Mouse (Mus musculus) hindbrain, embryonic 16.5 days (tissue): ENCODE data around the gene Zmynd19. TPM values are rescaled to one million over a fixed set of nuclear protein-coding genes. Genes with fewer than 3 reads are reported as not detected.
"Not testable (repeated sequence)": the region's sequence is repeated elsewhere in the genome, so short reads cannot be mapped to it uniquely, and the experiment has no call there.

Experiments used
- ATAC-seq: fragments of 200-750 bp; cut with Nextera tagmentation; 2 replicates; pipeline ENCODE4 v1.8.0; 2017; ENCODE audit warnings: moderate TSS enrichment, moderate library complexity
- H3K27ac ChIP-seq: fragments of 300-500 bp; sonication (generic); 2 replicates; pipeline ENCODE4 v1.5.1; 2014; ENCODE audit warnings: low read depth, mild to moderate bottlenecking, control low read depth, low read length, moderate library complexity
- H3K27me3 ChIP-seq: fragments of 300-500 bp; sonication (generic); replicated peaks from 2 replicates; pipeline ENCODE4 v1.6.1; 2014; ENCODE audit warnings: low read length; ENCODE audit not compliant: control insufficient read depth, insufficient read depth
- H3K36me3 ChIP-seq: fragments of 300-500 bp; sonication (generic); 2 replicates; pipeline ENCODE4 v1.6.1; 2014; ENCODE audit warnings: mild to moderate bottlenecking, low read length, moderate library complexity, mixed read lengths; ENCODE audit not compliant: control insufficient read depth, insufficient read depth
- H3K4me1 ChIP-seq: fragments of 300-500 bp; sonication (generic); 2 replicates; pipeline ENCODE4 v1.6.1; 2014; ENCODE audit warnings: low read depth, low read length; ENCODE audit not compliant: control insufficient read depth, insufficient read depth
- H3K4me2 ChIP-seq: fragments of 300-500 bp; sonication (generic); 2 replicates; pipeline ENCODE4 v1.6.1; 2014; ENCODE audit warnings: mild to moderate bottlenecking, low read length, control low read depth, moderate library complexity
- H3K4me3 ChIP-seq: fragments of 300-500 bp; sonication (generic); 2 replicates; pipeline ENCODE4 v1.5.1; 2014; ENCODE audit warnings: mild to moderate bottlenecking, low read length, control low read depth, moderate library complexity
- H3K9ac ChIP-seq: fragments of 300-500 bp; sonication (generic); 2 replicates; pipeline ENCODE4 v1.6.1; 2014; ENCODE audit warnings: low read depth, mild to moderate bottlenecking, control low read depth, low read length, moderate library complexity
- H3K9me3 ChIP-seq: fragments of 300-500 bp; sonication (generic); 2 replicates; pipeline ENCODE4 v1.6.1; 2014; ENCODE audit warnings: mild to moderate bottlenecking, low read length, moderate library complexity; ENCODE audit not compliant: control insufficient read depth
- WGBS: fragments of 180-500 bp; shearing (Covaris S2); extraction: QIAGEN DNeasy Blood & Tissue Kit; methylation state at CpG from one replicate; pipeline ENCODE4 v1.1.7; 2014; 5-methylcytosine and 5-hydroxymethylcytosine counted together
- polyA plus RNA-seq: library from polyadenylated mRNA; unstranded; fragments of >200 nt; fragmentation: Nextera tagmentation; extraction: Ambion mirVana; gene quantifications from 2 replicates; pipeline ENCODE4 v1.2.1, GENCODE M21; 2015

The Zmynd19 gene
- polyA plus RNA-seq, 1 experiment from 2014 or later = 5.4 TPM

DNA sequence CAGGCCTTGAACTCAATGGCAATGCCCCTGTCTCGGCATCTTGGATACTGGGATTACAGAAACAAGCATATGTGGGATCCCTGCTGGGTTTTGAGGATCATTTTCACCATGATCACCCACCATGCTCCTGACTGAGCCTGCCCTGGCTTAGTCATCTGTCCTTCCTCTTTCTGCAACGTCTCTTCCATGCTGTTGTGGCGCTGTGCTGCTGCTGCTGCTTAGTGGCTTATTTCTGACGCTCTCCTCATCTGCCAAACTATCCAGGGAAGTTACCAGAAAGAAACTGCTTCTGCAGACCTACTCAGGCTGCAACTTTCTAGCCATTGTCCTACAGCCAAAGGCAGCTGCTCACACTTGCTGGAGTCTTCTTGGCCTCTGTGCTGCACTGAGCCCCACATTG, 20.8 kb downstream of the Zmynd19 start:
- Histone ChIP-seq H3K4me3 (no peak overlapping the region), H3K4me2 (no peak overlapping the region), H3K9me3 (no peaks in the 10 kb centered on the region), H3K36me3 (peaks cover 51% of the 10 kb centered on the region), H3K9ac (no peak overlapping the region), H3K4me1 (peaks cover 12% of the 10 kb centered on the region), H3K27ac (no peak overlapping the region), H3K27me3 (no peaks in the 10 kb centered on the region)
- no peak for ATAC-seq
- 81% methylated on average over 4 of the region's 4 CpGs for WGBS

- peaks cover 20% of the 10 kb centered on the region for H3K4me1 ChIP-seq
- not testable (repeated sequence) for ATAC-seq, H3K9me3 ChIP-seq, H3K27me3 ChIP-seq
- H3K9ac ChIP-seq = peak overlapping the region; percentile 85
- H3K4me2 ChIP-seq = peak overlapping the region; percentile 70
- peak overlapping the region; percentile 79 for H3K4me3 ChIP-seq
- peaks cover 25% of the 10 kb centered on the region for H3K36me3 ChIP-seq
- 1% methylated on average over 17 of the region's 17 CpGs for WGBS
- peak overlapping the region; percentile 83 for H3K27ac ChIP-seq
Measured at GRCm38 (mm10) chr2:24974452-24974851, 24.9 kb downstream of the Zmynd19 start.

GRCm38 (mm10) chr2:24974906-24975703, 25.5 kb downstream of the Zmynd19 start, which contains the start of gene Mrpl41:
Gene Mrpl41, minus strand, starts transcription at chr2:24975098.
- Histone ChIP-seq H3K36me3 (peaks cover 20% of the 10 kb centered on the region), H3K4me3 (peak within 1 kb of the TSS; percentile 79)
- ATAC-seq = peak; percentile 100

GRCm38 (mm10) chr2:24975704-24976297, 26.2 kb downstream of the Zmynd19 start, which contains the start of gene Pnpla7:
Gene Pnpla7, plus strand, starts transcription at chr2:24976033.
- H3K27me3 ChIP-seq = no peaks in the 10 kb centered on the region

More at GRCm38 (mm10) chr2:24974906-24975703, 25.5 kb downstream of the Zmynd19 start, which contains the start of gene Mrpl41:
- Histone ChIP-seq H3K9ac (peak within 1 kb of the TSS; percentile 85), H3K27ac (peak within 1 kb of the TSS; percentile 89), H3K4me2 (peak within 1 kb of the TSS; percentile 70), H3K27me3 (no peaks in the 10 kb centered on the region), H3K9me3 (no peaks in the 10 kb centered on the region), H3K4me1 (peaks cover 20% of the 10 kb centered on the region)
- under 1% methylated on average over 56 of the region's 64 CpGs for WGBS

GRCm38 (mm10) chr2:24976960-24977359, 27.4 kb downstream of the Zmynd19 start:
- no peak overlapping the region for H3K4me3 ChIP-seq
- WGBS = 96% methylated on average over 5 of the region's 5 CpGs
- H3K27me3 ChIP-seq = no peaks in the 10 kb centered on the region
- H3K36me3 ChIP-seq = peaks cover 7% of the 10 kb centered on the region; the same call in 1 of the 2 replicates
- no peaks in the 10 kb centered on the region for H3K9me3 ChIP-seq
- H3K9ac ChIP-seq = no peak overlapping the region
- H3K4me1 ChIP-seq = peaks cover 20% of the 10 kb centered on the region
- no peak for ATAC-seq
- no peak overlapping the region for H3K4me2 ChIP-seq
- no peak overlapping the region for H3K27ac ChIP-seq

More at GRCm38 (mm10) chr2:24975704-24976297, 26.2 kb downstream of the Zmynd19 start, which contains the start of gene Pnpla7:
- H3K9me3 ChIP-seq = no peaks in the 10 kb centered on the region
- H3K4me3 ChIP-seq = peak within 1 kb of the TSS; percentile 79
- H3K4me1 ChIP-seq = peaks cover 20% of the 10 kb centered on the region
- H3K4me2 ChIP-seq = peak within 1 kb of the TSS; percentile 70
- 1% methylated on average over 16 of the region's 16 CpGs for WGBS
- H3K27ac ChIP-seq = peak within 1 kb of the TSS; percentile 89
- H3K9ac ChIP-seq = peak within 1 kb of the TSS; percentile 85
- peaks cover 13% of the 10 kb centered on the region for H3K36me3 ChIP-seq
- peak; percentile 13 for ATAC-seq

DNA sequence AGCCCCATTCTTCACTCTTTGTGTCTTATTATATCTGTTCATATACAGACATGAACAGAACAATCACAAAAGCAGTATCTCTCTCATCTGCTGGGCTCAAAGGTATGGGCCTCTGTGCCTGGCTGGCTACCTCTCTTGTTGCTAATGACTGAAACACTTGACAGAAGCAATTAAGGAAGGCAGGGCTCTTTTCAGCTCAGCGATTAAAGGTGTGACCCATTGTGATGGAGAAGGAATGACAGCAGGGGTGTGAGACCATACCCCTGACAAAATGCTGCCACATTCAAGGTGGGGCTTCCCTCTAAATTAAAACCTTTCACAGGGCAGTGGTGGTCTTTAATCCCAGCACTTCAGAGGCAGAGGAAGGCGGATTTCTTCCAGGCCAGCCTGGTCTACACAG, 38.2 kb downstream of the Zmynd19 start:
- H3K27ac ChIP-seq = no peak overlapping the region
- H3K9me3 ChIP-seq = no peaks in the 10 kb centered on the region
- H3K27me3 ChIP-seq = no peaks in the 10 kb centered on the region
- H3K9ac ChIP-seq = no peak overlapping the region
- ATAC-seq = no peak
- H3K36me3 ChIP-seq = no peaks in the 10 kb centered on the region
- H3K4me3 ChIP-seq = no peak overlapping the region
- no peak overlapping the region for H3K4me2 ChIP-seq
- H3K4me1 ChIP-seq = no peaks in the 10 kb centered on the region
- WGBS = 76% methylated on average over 2 of the region's 2 CpGs

GRCm38 (mm10) chr2:24995332-24995731, 45.7 kb downstream of the Zmynd19 start:
- H3K9me3 ChIP-seq = no peaks in the 10 kb centered on the region
- no peak for ATAC-seq
- no peaks in the 10 kb centered on the region for H3K27me3 ChIP-seq
- no peak overlapping the region for H3K9ac ChIP-seq
- no peaks in the 10 kb centered on the region for H3K36me3 ChIP-seq
- WGBS = 90% methylated on average over 6 of the region's 6 CpGs
- H3K4me1 ChIP-seq = no peaks in the 10 kb centered on the region
- H3K4me3 ChIP-seq = no peak overlapping the region
- H3K27ac ChIP-seq = no peak overlapping the region
- no peak overlapping the region for H3K4me2 ChIP-seq

DNA sequence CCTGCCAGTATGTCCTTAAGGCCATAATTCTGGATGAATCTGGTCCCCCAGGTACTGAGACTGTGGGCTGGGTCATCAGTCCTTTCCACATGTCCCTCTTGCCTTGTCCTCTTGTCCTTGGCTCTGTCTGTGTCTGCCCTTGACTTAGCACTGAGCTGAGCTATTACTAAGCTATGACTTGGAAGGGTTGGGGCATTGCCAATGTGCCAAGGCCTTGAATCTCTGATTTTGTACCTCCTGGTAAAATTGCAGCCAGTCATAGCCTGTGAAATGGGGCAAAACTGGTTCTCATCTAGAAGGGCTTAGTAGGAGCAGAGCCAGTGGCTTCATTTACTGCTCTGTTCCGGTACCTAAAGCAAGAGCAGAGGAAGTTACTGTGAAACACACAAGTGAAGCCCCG, 46.9 kb downstream of the Zmynd19 start:
- Histone ChIP-seq H3K27me3 (no peaks in the 10 kb centered on the region), H3K27ac (no peak overlapping the region), H3K9me3 (no peaks in the 10 kb centered on the region), H3K9ac (no peak overlapping the region), H3K4me3 (no peak overlapping the region), H3K4me2 (no peak overlapping the region), H3K4me1 (no peaks in the 10 kb centered on the region), H3K36me3 (no peaks in the 10 kb centered on the region)
- no peak for ATAC-seq
- WGBS = 94% methylated on average over 2 of the region's 2 CpGs

- no peaks in the 10 kb centered on the region for H3K27me3 ChIP-seq
- 74% methylated on average over 3 of the region's 3 CpGs for WGBS
- H3K9me3 ChIP-seq = no peaks in the 10 kb centered on the region
- H3K4me3 ChIP-seq = no peak overlapping the region
- no peak overlapping the region for H3K9ac ChIP-seq
- ATAC-seq = no peak
- no peak overlapping the region for H3K27ac ChIP-seq
- H3K4me2 ChIP-seq = no peak overlapping the region
- no peaks in the 10 kb centered on the region for H3K4me1 ChIP-seq
- no peaks in the 10 kb centered on the region for H3K36me3 ChIP-seq
Measured at GRCm38 (mm10) chr2:25000544-25001235, 51.1 kb downstream of the Zmynd19 start.
